Mouse (Mus musculus) limb, embryonic 11.5 days (tissue): ENCODE measurements at regions not wholly inside any gene's neighbourhood (a gene's known extent, or its start where the extent isn't known, plus 50 kb on each side); places are given as distances from the start of the nearest gene placed in this dataset.

Source experiments
- ATAC-seq: fragments of 200-750 bp; cut with Nextera tagmentation; 2 replicates; pipeline ENCODE4 v1.8.0; 2017; ENCODE audit warnings: low read depth; ENCODE audit not compliant: insufficient number of reproducible peaks, low FRiP score, low TSS enrichment
- DNase-seq: peaks from one replicate; pipeline ENCODE4 v3.0.0-alpha.2; 2015; ENCODE audit warnings: low spot score
- H3K27ac ChIP-seq: fragments of 300-500 bp; sonication (generic); replicated peaks from 2 replicates; pipeline ENCODE4 v1.5.1; 2014; ENCODE audit warnings: low read depth, mild to moderate bottlenecking, low read length
- H3K27me3 ChIP-seq: fragments of 300-500 bp; sonication (generic); 2 replicates; pipeline ENCODE4 v1.6.1; 2014; ENCODE audit warnings: mild to moderate bottlenecking, low read length, mixed read lengths; ENCODE audit not compliant: control insufficient read depth, insufficient read depth
- H3K36me3 ChIP-seq: fragments of 300-500 bp; sonication (generic); 2 replicates; pipeline ENCODE4 v1.6.1; 2014; ENCODE audit warnings: mild to moderate bottlenecking, low read length, moderate library complexity, mixed read lengths; ENCODE audit not compliant: control insufficient read depth, insufficient read depth
- H3K4me1 ChIP-seq: fragments of 300-500 bp; sonication (generic); 2 replicates; pipeline ENCODE4 v1.6.1; 2014; ENCODE audit warnings: low read length, mixed read lengths; ENCODE audit not compliant: control insufficient read depth, insufficient read depth
- H3K4me2 ChIP-seq: fragments of 300-500 bp; sonication (generic); 2 replicates; pipeline ENCODE4 v1.6.1; 2014; ENCODE audit warnings: low read depth, mild to moderate bottlenecking, moderate library complexity; ENCODE audit not compliant: severe bottlenecking
- H3K4me3 ChIP-seq: fragments of 300-500 bp; sonication (generic); 2 replicates; pipeline ENCODE4 v1.5.1; 2014; ENCODE audit warnings: low read depth, low read length
- H3K9ac ChIP-seq: fragments of 300-500 bp; sonication (generic); 2 replicates; pipeline ENCODE4 v1.6.1; 2014; ENCODE audit warnings: mild to moderate bottlenecking, low read length
- H3K9me3 ChIP-seq: fragments of 300-500 bp; sonication (generic); 2 replicates; pipeline ENCODE4 v1.6.1; 2016; ENCODE audit warnings: low read length; ENCODE audit not compliant: control insufficient read depth
- WGBS: fragments of 180-500 bp; shearing (Covaris S2); extraction: QIAGEN DNeasy Blood & Tissue Kit; methylation state at CpG from one replicate; pipeline ENCODE4 v1.1.7; 2014; 5-methylcytosine and 5-hydroxymethylcytosine counted together

DNA sequence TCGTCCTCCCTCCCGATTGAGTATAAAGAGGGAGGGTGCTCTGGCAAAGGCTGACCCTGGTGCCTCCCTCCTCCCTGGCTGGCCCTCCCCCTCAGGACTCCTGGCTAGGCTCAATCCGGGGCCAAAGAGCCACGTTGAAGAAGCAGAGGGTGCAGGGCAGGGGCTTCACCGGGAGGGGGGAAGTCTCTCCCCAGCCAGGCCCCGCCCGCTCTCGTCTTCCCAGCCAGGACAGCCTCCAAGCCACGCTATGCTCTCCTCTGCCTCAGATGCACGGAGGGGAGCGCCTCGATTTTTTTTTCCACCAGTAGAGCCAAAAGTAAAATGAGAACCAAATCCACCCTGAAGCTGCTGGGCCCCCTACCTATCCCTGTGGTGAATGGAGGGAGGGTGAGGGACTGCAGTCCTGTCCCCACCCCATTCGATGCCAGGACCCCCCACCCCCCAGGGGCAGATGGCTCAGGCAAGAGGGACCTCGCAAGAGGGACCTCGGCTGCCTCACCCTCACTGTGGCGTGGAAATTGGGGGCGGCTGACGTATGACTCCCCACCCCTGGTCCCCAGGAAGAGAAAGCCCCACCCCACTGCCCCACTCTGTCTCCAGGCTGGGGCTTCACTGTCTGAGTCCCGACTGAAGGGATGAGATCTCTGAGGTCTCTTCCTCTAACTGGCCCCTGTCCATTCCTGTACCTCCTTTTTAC lies 53.2 kb upstream of the Col1a1 start:
- ATAC-seq (peak; percentile 44; the same call in 1 of the 2 replicates), DNase-seq (peak; percentile 77)
- Histone ChIP-seq H3K4me3 (no peak overlapping the region), H3K4me1 (peaks cover 33% of the 10 kb centered on the region), H3K9me3 (no peaks in the 10 kb centered on the region), H3K27ac (peak overlapping the region; percentile 99), H3K36me3 (no peaks in the 10 kb centered on the region), H3K9ac (peak overlapping the region; percentile 53; the same call in 1 of the 2 replicates), H3K4me2 (peak overlapping the region; percentile 42), H3K27me3 (no peaks in the 10 kb centered on the region)
- 5% methylated on average over 18 of the region's 19 CpGs for WGBS

DNA sequence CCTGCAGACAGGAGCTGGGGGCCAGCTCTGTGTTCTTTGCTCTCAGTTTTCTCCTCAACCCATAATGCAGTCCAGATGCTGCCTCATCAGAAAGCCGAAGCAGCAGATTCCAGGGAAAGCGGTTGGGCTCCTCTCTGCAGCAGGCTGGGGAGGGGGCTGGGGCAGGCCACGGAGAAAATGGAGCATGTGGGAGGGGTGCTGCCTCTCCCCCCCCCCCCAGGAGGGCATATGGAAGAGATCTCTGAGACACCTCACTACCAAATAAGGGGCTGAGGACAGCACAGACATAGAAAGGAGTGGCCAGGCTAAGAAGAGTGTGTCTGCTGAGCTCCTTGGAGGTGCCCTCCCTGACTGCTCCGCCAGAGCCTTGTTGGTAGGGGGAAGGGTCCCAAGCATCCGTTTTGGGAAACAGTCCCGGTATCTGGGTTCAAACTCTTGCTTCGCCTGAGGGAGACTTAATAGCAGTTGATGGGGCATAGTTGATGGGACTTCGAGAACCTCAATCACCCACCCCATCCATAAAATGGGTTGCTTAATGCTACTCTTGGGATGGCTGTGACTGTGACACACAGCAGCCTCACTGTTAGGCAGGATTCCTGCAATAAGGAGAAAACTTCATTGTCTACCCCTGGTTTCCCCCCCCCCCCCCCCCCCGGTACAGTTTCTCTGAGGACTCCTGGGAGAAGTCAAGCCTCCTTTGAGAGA lies 53.9 kb upstream of the Col1a1 start:
- WGBS = 3% methylated on average over 9 of the region's 9 CpGs
- no peaks in the 10 kb centered on the region for H3K36me3 ChIP-seq
- H3K27me3 ChIP-seq = no peaks in the 10 kb centered on the region
- no peak overlapping the region for H3K4me3 ChIP-seq
- DNase-seq (peak; percentile 85), ATAC-seq (peak; percentile 77)
- peaks cover 36% of the 10 kb centered on the region for H3K4me1 ChIP-seq
- H3K27ac ChIP-seq = peak overlapping the region; percentile 99
- peak overlapping the region; percentile 42; the same call in 1 of the 2 replicates for H3K4me2 ChIP-seq
- peak overlapping the region; percentile 63 for H3K9ac ChIP-seq
- H3K9me3 ChIP-seq = no peaks in the 10 kb centered on the region

DNA sequence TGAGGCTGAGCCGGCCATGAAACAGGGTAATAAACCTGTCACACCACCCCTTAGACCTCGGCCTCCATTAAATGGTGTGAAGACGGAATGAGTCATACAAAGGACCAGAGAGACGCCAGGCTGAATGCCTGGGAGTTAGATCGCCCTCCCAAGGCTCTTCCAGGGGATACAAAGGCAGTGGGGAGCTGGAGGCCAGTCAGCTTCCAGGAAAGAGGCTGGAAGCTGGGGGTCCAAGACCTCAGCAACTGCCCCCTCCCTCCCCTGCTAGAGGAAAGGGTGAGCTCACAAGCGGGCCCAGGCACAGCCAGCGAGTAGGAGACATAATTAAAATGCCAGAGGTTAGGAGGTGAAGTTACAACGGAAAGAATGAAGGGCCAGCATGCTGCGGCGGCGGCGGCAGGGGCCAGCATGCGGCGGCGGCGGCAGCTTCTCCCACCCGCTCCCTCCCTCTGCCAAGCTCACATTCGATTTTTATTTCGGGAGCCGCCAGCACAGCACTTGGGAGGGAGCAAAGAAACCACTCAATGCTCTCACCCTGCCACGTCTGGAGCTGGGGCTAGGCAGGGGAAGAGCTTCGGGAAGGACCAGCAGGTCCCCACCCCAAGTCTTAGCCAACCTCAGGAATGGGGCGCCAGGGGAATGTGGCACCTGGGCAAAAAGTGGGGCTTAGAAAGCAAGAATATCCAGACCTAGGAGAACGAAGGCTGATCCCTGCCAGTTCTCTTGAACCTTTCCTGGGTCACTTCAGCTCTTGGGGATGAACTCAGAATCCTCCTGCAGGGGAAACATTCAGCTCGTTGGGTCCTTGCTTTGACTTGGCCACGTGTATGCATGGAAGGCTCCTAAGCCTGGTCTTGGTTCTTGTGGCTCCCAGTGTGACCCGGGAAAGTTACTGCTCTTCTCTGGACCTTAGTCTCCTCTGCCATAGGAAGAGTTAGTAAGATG lies 54.9 kb upstream of the Col1a1 start:
- WGBS = 1% methylated on average over 27 of the region's 27 CpGs
- Histone ChIP-seq H3K4me2 (peak overlapping the region; percentile 42), H3K36me3 (no peaks in the 10 kb centered on the region), H3K9ac (peak overlapping the region; percentile 63), H3K4me1 (peaks cover 41% of the 10 kb centered on the region), H3K4me3 (peak overlapping the region; percentile 6; the same call in 1 of the 2 replicates), H3K9me3 (no peaks in the 10 kb centered on the region), H3K27me3 (no peaks in the 10 kb centered on the region), H3K27ac (peak overlapping the region; percentile 99)
- peak; percentile 18 for ATAC-seq
- DNase-seq = peak; percentile 83

DNA sequence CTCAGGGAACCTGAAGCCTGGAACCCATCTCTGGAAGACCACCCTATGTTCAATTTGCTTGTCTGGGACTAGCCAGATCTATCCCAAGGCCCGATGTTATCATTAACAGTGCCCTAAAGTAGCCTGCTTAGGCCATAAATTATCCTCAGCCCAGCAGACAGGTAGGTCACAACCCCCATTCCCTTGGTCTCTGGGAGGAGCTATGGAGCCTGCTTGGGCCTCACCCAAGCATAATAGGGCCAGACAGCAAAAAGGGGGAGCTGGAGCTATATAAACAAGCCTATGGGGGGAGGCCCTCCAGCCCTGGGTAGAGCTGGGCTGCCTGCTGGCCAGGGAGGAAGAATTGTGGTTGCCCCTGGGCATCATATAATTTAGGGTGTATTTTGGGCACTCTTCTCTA lies 59.3 kb upstream of the Col1a1 start:
- no peaks in the 10 kb centered on the region for H3K36me3 ChIP-seq
- ATAC-seq = no peak
- no peaks in the 10 kb centered on the region for H3K27me3 ChIP-seq
- H3K27ac ChIP-seq = peak overlapping the region; percentile 22; the same call in 1 of the 2 replicates
- no peak overlapping the region for H3K4me2 ChIP-seq
- H3K9ac ChIP-seq = no peak overlapping the region
- no peaks in the 10 kb centered on the region for H3K9me3 ChIP-seq
- peaks cover 37% of the 10 kb centered on the region for H3K4me1 ChIP-seq
- H3K4me3 ChIP-seq = no peak overlapping the region
- 5% methylated on average over 1 of the region's 1 CpGs for WGBS
- peak; percentile 41 for DNase-seq

DNA sequence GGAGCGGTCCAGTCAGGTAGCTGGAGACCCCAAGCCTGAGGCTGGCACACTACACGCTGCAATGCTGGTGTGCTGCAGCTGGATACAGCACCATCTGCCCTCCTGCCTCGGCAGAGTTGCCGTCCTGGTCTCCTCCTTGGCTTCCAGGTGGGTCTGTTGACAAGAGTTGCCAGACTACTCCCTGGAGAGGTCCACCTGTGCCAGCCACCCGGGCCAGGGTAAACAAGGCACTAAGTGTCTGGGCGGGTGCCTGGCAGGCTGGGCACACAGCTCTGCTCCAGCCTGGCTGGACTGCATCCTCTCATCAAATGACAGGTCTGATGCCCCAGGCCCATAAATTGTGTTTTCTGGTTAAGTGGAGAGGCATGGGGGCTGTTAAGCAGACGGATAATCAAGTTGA lies 61.0 kb upstream of the Col1a1 start:
- H3K9ac ChIP-seq = no peak overlapping the region
- no peak overlapping the region for H3K27ac ChIP-seq
- H3K36me3 ChIP-seq = no peaks in the 10 kb centered on the region
- H3K4me1 ChIP-seq = peaks cover 27% of the 10 kb centered on the region
- no peaks in the 10 kb centered on the region for H3K9me3 ChIP-seq
- ATAC-seq (no peak), DNase-seq (no peak)
- 53% methylated on average over 7 of the region's 7 CpGs for WGBS
- H3K4me3 ChIP-seq = no peak overlapping the region
- no peak overlapping the region for H3K4me2 ChIP-seq
- H3K27me3 ChIP-seq = no peaks in the 10 kb centered on the region

DNA sequence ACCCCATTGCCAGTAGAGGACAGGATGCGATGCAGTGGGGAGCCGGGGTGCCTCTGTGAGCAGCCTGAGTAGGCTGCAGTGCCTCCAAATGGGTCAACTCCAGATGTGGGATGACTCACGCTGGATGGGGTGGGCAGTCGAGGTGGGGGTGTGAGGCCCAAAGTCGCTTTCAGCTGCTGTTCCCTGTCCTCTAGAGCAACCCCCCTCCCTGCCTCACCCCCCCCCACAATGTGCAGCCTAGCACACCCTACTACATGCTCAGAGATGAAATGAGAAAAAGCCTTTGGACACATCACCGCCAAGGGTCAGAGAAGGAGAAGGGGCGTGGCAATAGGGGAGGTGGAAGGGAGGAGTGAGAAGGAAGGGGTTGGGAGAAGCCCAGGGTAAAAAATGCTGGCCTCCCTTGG lies 61.9 kb upstream of the Col1a1 start:
- WGBS = 6% methylated on average over 7 of the region's 7 CpGs
- Histone ChIP-seq H3K9ac (peak overlapping the region; percentile 43), H3K4me2 (no peak overlapping the region), H3K36me3 (no peaks in the 10 kb centered on the region), H3K4me3 (no peak overlapping the region), H3K9me3 (no peaks in the 10 kb centered on the region), H3K4me1 (peaks cover 27% of the 10 kb centered on the region), H3K27me3 (no peaks in the 10 kb centered on the region), H3K27ac (peak overlapping the region; percentile 52; the same call in 1 of the 2 replicates)
- DNase-seq = no peak
- ATAC-seq = no peak

DNA sequence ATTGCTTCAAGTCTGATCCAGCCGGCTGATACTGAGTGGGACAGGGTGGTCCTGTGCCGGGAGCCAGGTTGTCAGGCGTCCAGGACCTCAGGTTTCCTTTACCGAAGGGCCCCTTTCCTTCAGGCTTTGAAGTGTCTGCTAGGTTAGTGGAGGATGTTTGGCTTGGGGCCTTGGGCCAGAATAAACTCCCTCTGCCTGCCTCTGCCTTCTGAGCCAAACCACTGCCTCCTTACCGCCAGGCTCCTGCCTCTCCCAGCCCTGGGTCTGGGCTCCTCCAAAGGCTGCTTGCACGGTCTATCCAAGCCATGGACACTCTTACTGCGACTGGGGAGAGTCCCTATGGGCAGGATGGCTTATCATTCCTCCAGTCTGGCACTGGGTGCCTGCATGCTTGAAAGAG lies 62.3 kb upstream of the Col1a1 start:
- peaks cover 27% of the 10 kb centered on the region for H3K4me1 ChIP-seq
- H3K4me2 ChIP-seq = no peak overlapping the region; the same call in 1 of the 2 replicates
- peak overlapping the region; percentile 52; the same call in 1 of the 2 replicates for H3K27ac ChIP-seq
- no peak for ATAC-seq
- DNase-seq = peak; percentile 25
- no peaks in the 10 kb centered on the region for H3K9me3 ChIP-seq
- no peak overlapping the region for H3K4me3 ChIP-seq
- peak overlapping the region; percentile 43; the same call in 1 of the 2 replicates for H3K9ac ChIP-seq
- no peaks in the 10 kb centered on the region for H3K36me3 ChIP-seq
- H3K27me3 ChIP-seq = no peaks in the 10 kb centered on the region
- WGBS = 12% methylated on average over 7 of the region's 7 CpGs

DNA sequence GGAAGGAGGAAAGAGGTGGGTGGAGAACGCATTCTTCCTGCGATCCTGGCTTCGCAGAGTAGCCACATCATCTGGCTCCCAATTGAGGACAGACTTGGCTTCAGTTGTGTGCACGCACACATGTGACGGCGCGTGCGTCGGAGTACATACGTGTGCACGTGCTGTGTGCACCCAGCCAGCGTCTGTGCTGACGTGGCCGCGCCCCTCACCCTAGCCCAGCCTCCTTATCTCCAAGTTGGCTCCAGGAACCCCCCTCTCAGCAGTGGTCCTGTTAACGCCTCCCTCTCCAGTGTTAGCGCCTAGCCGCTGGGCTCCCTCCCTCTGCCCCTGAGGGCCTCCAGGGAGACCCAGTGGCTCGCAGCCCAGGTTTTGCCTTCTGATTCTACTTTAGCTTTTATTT lies 63.1 kb upstream of the Col1a1 start:
- Histone ChIP-seq H3K9ac (peak overlapping the region; percentile 28; the same call in 1 of the 2 replicates), H3K4me2 (peak overlapping the region; percentile 34), H3K9me3 (no peaks in the 10 kb centered on the region), H3K36me3 (no peaks in the 10 kb centered on the region), H3K27me3 (no peaks in the 10 kb centered on the region), H3K4me1 (peaks cover 27% of the 10 kb centered on the region), H3K4me3 (0 out of 2 replicates have a peak overlapping the region, but pooled peaks have one; percentile 8), H3K27ac (0 out of 2 replicates have a peak overlapping the region, but pooled peaks have one; percentile 55)
- ATAC-seq = peak; percentile 46; the same call in 1 of the 2 replicates
- DNase-seq = peak; percentile 56
- WGBS = 2% methylated on average over 19 of the region's 19 CpGs
